Mouse (Mus musculus) kidney, postnatal 25 days (tissue): ENCODE data around the gene Akap4.

Experiments
- DNase-seq, 2 experiments: peaks; one replicate each; pipeline ENCODE4 v3.0.0; 2021; ENCODE audit warnings: mixed read lengths in 2 of 2

The Akap4 gene

DNA sequence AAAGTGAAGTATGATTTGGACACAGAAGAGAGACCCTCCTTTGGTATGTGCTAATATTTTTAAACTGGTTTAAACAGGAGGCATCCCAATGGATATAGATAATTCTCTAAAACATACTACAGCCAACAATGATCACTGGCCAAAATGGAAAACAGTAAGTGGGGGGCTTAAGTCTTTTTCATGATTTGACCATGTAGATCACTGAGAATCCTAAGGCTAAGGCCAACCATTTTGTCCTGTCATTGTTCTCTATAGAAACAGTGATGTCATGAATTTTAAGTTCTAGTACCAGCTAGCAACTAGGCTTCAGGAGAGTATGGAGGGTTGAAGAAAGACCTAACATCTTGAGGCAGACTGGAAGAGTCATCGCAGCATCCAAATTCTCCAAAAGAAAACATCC is at the start of gene Akap4:
TSS of gene Akap4 (plus strand) at position 301 of the 400 bp plus-strand sequence.
- DNase-seq = no peak

DNA sequence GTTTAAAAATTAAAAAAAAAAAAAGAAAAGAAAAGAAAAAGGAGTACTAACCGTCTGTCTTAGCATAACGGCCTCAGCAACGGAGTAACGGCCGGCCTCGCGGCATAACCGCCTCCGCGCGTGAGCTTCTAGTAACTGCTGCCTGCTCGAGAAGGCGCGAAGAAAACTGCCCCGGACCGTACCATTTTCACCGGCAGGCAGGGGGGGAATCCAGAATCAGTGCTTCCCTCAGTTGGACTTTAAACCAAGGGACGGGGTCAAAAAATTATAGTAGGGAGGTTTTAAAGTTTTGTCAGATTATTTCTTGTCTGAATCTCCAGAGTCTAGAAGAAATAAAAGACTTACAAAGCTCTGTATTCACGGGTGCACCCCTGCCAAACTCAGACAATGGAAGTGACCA is 25.8 kb upstream of the Akap4 start, which contains the start of gene Ccnb3:
TSS of gene Ccnb3 (minus strand) at position 101 of the 400 bp plus-strand sequence.
- DNase-seq = no peak

DNA sequence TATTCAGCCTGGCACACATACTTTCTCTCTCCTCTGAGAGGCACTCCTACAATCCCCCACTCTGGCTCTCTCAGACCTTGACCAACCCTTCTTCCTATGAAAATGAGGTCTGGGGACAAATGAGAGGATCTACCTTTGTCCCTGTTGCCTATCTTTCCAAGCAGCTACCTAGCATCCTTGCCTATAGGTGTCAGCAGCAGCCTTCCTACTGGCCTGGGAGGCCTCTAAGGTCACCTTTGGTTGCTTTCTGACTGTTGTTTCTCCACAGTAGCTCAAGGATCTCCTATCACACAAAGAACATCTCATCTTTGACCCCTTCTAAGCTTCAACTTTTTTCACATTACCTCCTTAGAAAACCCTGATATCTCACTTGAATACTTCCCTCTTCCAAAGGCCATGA is 10.3 kb upstream of the Akap4 start:
- DNase-seq = no peak

DNA sequence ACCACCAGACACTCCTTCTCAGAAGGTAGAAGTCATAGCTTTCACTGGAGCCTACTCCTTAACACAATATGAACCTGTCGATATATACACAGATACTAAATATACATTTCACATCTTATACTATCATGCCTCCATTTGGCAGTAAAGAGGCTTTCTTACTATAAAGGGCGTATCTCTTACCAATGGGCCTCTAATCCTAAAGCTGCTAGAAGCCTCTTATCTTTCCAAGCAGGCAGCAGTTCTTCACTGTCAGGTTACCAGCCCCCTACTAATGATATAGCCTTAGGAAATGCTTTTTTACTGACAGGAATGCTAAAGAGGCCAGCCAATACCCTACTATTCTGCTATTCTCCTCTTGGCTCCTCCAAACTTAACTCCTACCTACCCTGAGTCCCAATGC is 9.7 kb upstream of the Akap4 start:
- DNase-seq = no peak

DNA sequence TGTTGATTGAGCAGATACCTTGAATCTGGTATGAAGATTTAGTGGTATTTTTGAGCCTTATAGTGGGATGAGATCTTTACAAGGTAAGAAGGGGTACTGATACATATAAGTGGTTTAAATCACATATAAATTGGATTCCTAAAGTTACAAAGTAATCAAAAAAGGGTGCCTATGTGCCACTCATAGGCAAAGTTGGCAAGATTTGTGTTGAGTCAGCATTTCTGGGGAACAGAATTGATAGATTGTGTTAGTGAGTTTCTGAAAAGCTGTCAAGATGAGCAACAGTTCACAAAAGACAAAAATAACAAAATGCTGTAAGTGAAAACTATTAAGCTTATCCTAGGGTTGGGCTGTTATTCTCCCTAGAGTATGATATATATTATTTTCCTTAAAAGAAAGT is 3.2 kb upstream of the Akap4 start:
- no peak for DNase-seq

DNA sequence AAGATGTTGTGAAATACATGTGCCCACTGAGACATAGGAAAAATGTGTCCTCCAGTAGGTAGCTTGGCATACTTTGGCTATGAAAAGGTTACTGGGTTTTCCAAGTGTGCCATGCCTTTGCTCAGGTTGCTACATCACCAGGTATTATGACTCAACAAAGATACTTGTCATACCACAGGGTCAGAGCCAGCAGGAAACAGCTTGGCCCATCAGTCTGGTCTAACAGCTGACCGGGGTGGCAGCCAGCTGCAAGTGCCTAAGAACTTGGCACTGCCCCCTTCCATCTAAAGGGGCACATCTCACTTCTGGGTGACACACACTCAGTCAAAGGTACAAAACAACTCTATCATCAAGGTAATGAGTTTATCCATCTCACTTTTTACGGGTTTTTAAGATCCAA is 683 bp downstream of the Akap4 start:
- no peak for DNase-seq

DNA sequence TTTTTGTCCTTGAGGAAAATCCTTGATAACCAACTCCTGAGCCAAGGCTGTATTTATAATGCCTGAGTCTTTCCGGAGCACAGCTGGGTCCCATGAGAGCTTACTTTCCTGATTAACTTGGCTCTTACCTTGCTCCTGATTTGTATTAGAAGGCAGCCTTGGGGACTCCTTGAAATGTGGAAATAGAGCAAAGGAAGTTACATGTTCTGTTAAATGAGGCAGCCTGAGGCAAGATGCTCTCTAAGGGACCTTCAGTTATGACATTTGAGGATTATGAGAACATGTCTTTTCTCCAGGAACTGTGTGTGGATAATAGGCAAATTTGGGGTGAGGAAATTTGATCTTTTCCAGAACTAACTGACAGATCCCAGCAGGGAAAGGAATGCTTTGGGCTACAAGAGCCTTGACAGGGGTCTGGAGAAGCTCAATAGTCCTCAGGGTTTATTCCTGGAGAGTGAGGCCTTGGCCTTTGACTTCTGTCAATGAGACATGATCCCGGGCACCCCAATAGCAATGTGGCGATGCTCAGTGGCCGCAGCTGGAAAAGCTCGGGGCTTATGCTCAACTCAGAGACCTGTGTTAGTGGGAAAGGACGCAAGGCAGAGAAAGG is 12.6 kb downstream of the Akap4 start:
- no peak for DNase-seq

DNA sequence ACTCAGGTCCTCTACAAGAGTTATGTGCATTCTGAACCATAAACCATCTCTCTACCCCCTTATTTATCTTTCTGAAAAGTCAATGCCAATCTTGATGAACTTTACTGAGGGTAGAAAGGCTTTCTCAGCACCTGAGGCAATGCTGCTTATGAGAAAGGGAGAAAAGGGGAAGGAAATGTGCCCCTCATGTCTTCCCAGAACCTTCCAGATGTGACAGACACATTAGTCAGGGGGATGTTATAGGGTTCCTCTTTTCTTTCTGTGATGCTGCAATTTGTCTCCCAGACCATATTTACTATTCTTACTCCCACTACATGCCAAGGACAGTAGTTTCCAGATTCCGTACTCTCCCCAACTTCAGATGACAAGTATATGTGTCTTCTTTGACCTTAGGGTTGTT is 18.6 kb downstream of the Akap4 start:
- no peak for DNase-seq

DNA sequence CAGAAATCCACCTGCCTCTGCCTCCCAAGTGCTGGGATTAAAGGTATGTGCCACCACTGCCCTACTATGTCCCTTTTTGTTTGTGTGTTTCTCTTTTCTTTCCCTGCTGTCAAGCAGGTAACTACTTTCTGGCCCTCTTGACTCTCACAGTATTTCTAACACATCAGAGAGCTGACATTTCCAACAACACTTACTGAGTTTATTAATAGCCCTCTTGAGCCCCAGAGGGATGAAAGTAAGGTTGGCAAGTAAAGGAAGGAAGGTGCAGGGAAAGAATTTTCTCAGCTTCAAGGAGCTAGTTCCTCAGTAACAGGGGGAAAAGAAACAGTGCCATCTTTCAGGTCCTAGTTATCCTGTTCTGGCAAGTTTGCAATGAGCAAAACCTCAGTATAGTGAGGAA is 23.0 kb downstream of the Akap4 start:
- no peak for DNase-seq

DNA sequence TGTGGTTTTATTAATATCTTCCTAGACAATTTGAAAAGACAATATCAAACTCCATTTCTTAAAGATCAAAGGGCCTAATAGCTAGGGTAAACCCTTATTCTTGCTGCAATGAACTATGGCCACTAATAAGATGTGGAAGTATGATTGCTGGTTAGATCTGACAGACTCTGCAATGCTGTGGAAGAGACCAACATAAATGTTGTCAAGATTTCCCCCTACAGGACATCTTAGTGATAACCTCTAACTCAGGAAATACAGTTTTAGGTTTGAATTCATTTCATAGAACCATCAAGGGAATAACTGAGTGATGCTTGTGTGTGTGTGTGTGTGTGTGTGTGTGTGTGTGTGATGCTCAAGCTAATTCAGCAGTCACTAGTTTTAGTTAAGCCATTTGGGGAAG is 35.0 kb downstream of the Akap4 start:
- DNase-seq = no peak

DNA sequence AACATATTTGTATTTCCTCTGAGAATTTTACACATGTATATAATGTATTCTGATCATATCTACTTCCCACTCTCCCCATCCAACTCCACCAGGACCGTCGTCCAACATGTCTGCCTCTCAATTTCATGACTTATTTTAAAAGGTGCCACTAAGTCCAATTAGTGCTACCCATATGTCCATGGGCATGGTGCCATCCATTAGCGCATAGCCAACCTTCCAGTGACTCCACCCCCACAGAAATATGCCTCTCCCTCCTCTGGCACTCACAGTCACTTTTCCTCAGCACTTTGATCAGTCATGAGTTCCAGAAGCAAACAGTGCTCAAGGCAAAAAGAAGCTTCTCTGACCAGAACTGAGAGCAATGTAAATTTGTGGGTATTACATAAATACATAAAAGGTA is 47.6 kb downstream of the Akap4 start:
- DNase-seq = no peak

DNA sequence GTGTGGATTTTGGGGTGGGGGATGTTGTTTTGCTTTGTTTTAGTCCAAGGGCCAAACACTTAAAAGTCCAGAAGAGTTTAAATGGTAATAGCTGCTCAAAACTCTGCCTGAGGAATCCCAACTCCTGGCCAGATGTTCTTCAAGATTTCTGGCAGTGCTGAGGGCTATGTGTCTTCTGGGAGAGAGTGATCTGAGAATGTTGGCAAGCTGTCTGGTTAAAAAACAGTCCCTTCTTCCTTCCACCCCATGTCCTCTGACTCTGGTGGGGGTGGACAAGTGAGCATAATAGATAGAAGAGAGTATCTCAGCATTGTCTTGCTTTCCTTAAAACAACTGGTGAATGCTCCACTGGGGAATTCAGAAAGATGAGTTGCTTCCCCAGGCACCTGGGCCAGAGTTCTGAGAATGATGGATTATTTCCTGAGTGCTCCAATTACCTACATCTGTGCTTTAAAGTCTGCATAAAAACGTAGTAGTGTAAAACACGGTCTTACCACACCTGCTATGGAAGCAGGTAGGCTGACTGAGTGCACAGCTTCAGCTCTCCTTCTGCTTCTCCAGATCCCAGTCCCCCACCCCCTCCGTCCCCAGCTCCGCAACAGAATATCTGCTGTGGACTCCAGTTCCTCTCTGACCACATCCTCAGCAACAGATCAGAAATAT is 54.4 kb downstream of the Akap4 start:
- DNase-seq = no peak
